Mouse (Mus musculus) myocyte (in vitro differentiated cells): ENCODE results near the gene Tbx19. TPM values are rescaled to one million over a fixed set of nuclear protein-coding genes. Genes with fewer than 3 reads are reported as not detected.

Source experiments
- H3K27me3 ChIP-seq: one replicate; pipeline ENCODE4 v1.6.1; 2011; ENCODE audit not compliant: control insufficient read depth, insufficient read depth, insufficient read length
- H3K36me3 ChIP-seq: one replicate; pipeline ENCODE4 v1.6.1; 2011; ENCODE audit not compliant: control insufficient read depth, insufficient read depth
- H3K4me2 ChIP-seq: one replicate; pipeline ENCODE4 v1.6.1; 2011; ENCODE audit warnings: low read depth, control low read depth
- H3K4me3 ChIP-seq: one replicate; pipeline ENCODE4 v1.5.1; 2011; ENCODE audit warnings: mild to moderate bottlenecking, control low read depth, moderate library complexity
- H3K79me2 ChIP-seq: one replicate; pipeline ENCODE4 v1.6.1; 2011; ENCODE audit not compliant: control insufficient read depth, insufficient read depth
- H3ac ChIP-seq: one replicate; pipeline ENCODE4 v1.6.1; 2011; ENCODE audit not compliant: control insufficient read depth, insufficient read length
- CEBPB ChIP-seq: IDR thresholded peaks from 2 replicates; pipeline ENCODE4 v1.6.1; 2011; ENCODE audit warnings: mild to moderate bottlenecking, moderate library complexity; ENCODE audit not compliant: poor library complexity, insufficient read depth, severe bottlenecking
- E2F4 ChIP-seq: IDR thresholded peaks from one replicate; pipeline ENCODE4 v1.6.1; 2011; ENCODE audit warnings: mild to moderate bottlenecking, control low read depth, moderate library complexity; ENCODE audit not compliant: insufficient read depth
- MAX ChIP-seq: IDR thresholded peaks from one replicate; pipeline ENCODE4 v1.6.1; 2011; ENCODE audit warnings: low read depth, mild to moderate bottlenecking, control low read depth
- MYOD1 ChIP-seq, 3 experiments: IDR thresholded peaks; one replicate each; pipeline ENCODE4 v1.6.1; 2011; ENCODE audit warnings: control low read depth in 2 of 3, low read depth in 2 of 3, mild to moderate bottlenecking in 2 of 3, moderate library complexity in 1 of 3; ENCODE audit not compliant: insufficient read length in 2 of 3, control insufficient read depth in 1 of 3
- MYOG ChIP-seq, 3 experiments: IDR thresholded peaks; one replicate each; pipeline ENCODE4 v1.6.1; 2011; ENCODE audit warnings: control low read depth in 2 of 3, low read depth in 2 of 3, mild to moderate bottlenecking in 2 of 3; ENCODE audit not compliant: insufficient read length in 2 of 3, control insufficient read depth in 1 of 3, insufficient read depth in 1 of 3
- POLR2A ChIP-seq: IDR thresholded peaks from one replicate; pipeline ENCODE4 v1.6.1; 2011; ENCODE audit warnings: low read depth, mild to moderate bottlenecking, control low read depth, moderate library complexity; ENCODE audit not compliant: insufficient read length
- POLR2AphosphoS2 ChIP-seq: IDR thresholded peaks from one replicate; pipeline ENCODE4 v1.6.1; 2011; ENCODE audit warnings: low read depth, control low read depth; ENCODE audit not compliant: insufficient read length
- REST ChIP-seq: IDR thresholded peaks from one replicate; pipeline ENCODE4 v1.6.1; 2011; ENCODE audit warnings: mild to moderate bottlenecking, control low read depth, moderate library complexity; ENCODE audit not compliant: insufficient read depth, insufficient read length
- SRF ChIP-seq: IDR thresholded peaks from one replicate; pipeline ENCODE4 v1.6.1; 2011; ENCODE audit warnings: low read depth; ENCODE audit not compliant: control insufficient read depth, insufficient read length
- TCF12 ChIP-seq: IDR thresholded peaks from one replicate; pipeline ENCODE4 v1.6.1; 2011; ENCODE audit warnings: mild to moderate bottlenecking, control low read depth; ENCODE audit not compliant: poor library complexity, insufficient read depth, severe bottlenecking
- TCF3 ChIP-seq: IDR thresholded peaks from one replicate; pipeline ENCODE4 v1.6.1; 2011; ENCODE audit warnings: low read depth, control low read depth; ENCODE audit not compliant: insufficient read length
- USF1 ChIP-seq: IDR thresholded peaks from one replicate; pipeline ENCODE4 v1.6.1; 2011; ENCODE audit warnings: low read depth, mild to moderate bottlenecking, control low read depth, moderate library complexity
- polyA plus RNA-seq: library from polyadenylated mRNA; unstranded; fragments of >200 nt; fragmentation: generic; extraction: Trizol; gene quantifications from one replicate; pipeline ENCODE4 v1.2.1, GENCODE M21; 2012; ENCODE audit warnings: missing spikeins

The Tbx19 gene
- not detected for polyA plus RNA-seq

- Histone ChIP-seq H3K36me3 (no peaks in the 10 kb centered on the region), H3K4me3 (no peak within 1 kb of the TSS), H3K4me2 (no peak within 1 kb of the TSS), H3K79me2 (no peaks in the 10 kb centered on the region), H3K27me3 (peaks cover 6% of the 10 kb centered on the region), H3ac (no peak within 1 kb of the TSS)
- no peak for TF ChIP-seq MYOG (IDR thresholded peaks at IDR 0.05; ENCODE audit: control insufficient read depth in 1 of 3, insufficient read depth in 1 of 3, insufficient read length in 2 of 3, low read depth in 2 of 3)
- no peak for TF ChIP-seq E2F4
- TF ChIP-seq CEBPB = no peak
- TF ChIP-seq SRF = no peak
- TF ChIP-seq REST = no peak
- TF ChIP-seq TCF3 = no peak
- TF ChIP-seq POLR2AphosphoS2 = no peak
- TF ChIP-seq MYOD1 (IDR thresholded peaks at IDR 0.05; ENCODE audit: control insufficient read depth in 1 of 3, insufficient read length in 2 of 3, low read depth in 2 of 3) = no peak
- TF ChIP-seq POLR2A = no peak
- TF ChIP-seq TCF12 = no peak
- TF ChIP-seq USF1 = no peak
- no peak for TF ChIP-seq MAX
Observed at GRCm38 (mm10) chr1:165160723-165161405, at the start of gene Tbx19. Gene Tbx19 (minus strand): TSS chr1:165160773.

DNA sequence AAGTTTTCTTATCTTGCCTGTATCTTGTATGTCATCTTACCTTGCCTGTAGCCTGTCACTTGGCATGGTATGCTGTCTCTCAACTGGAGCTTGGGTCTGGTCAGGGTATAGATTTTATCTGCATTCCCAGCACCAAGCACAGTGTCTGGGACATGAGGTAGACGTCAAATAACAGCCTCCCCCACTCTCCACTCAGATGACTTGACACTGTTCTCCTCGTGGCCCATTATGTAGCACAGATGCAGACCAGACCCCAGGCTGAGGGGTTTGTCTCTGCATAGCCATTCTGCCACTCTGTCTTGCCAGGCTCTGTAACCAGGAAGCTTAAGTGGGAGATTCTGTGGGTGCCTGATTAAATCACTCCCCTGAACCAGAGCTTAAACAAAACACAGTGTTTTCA lies 45.0 kb upstream of the Tbx19 start:
- H3K4me2 ChIP-seq = no peak overlapping the region
- H3K79me2 ChIP-seq = no peaks in the 10 kb centered on the region
- H3K36me3 ChIP-seq = no peaks in the 10 kb centered on the region
- H3ac ChIP-seq = no peak overlapping the region
- no peak overlapping the region for H3K4me3 ChIP-seq
- TF ChIP-seq CEBPB (no peak), MYOG (IDR thresholded peaks at IDR 0.05; ENCODE audit: control insufficient read depth in 1 of 3, insufficient read depth in 1 of 3, insufficient read length in 2 of 3, low read depth in 2 of 3) (no peak), USF1 (no peak), SRF (no peak), MAX (no peak), POLR2A (no peak), E2F4 (no peak), POLR2AphosphoS2 (no peak), TCF12 (no peak), REST (no peak), TCF3 (no peak), MYOD1 (IDR thresholded peaks at IDR 0.05; ENCODE audit: control insufficient read depth in 1 of 3, insufficient read length in 2 of 3, low read depth in 2 of 3) (no peak)
- H3K27me3 ChIP-seq = no peaks in the 10 kb centered on the region

- Histone ChIP-seq H3K27me3 (no peaks in the 10 kb centered on the region), H3K4me3 (no peak overlapping the region), H3K79me2 (no peaks in the 10 kb centered on the region), H3K36me3 (no peaks in the 10 kb centered on the region), H3K4me2 (peak overlapping the region; percentile 16), H3ac (no peak overlapping the region)
- TF ChIP-seq CEBPB (0 out of 2 replicates have a peak, but pooled peaks have one; percentile 22), E2F4 (no peak)
Observed at GRCm38 (mm10) chr1:165203488-165204035, 43.0 kb upstream of the Tbx19 start.

DNA sequence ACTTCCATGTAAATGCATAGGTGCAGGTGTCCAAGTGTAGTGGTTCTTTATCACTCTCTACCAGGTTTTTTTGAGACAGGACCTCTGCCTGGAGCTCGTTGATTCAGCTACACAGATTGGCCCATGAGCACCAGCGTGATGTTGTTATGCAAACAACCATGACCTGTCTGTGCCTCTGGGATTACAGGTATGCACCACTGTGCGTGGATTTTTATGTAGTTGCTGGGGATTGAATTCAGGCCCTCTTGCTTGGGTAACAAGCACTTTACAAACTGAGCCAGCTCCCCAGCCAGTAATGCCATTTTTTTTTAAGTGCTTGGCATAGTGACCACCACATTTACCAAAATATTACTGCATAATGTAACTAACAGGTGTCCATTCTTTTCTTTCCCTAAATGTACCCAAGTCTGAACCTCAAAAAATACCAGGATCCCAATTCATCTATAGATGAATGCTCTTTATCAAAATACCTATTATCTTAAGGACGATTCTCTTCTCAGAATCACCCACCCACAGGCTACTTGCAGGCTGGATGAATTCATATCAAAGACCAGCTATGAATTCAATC lies 41.0 kb upstream of the Tbx19 start:
- peak overlapping the region; percentile 60 for H3K4me2 ChIP-seq
- H3K36me3 ChIP-seq = no peaks in the 10 kb centered on the region
- no peaks in the 10 kb centered on the region for H3K79me2 ChIP-seq
- TF ChIP-seq REST (no peak), MAX (no peak), MYOG (IDR thresholded peaks at IDR 0.05; ENCODE audit: control insufficient read depth in 1 of 3, insufficient read depth in 1 of 3, insufficient read length in 2 of 3, low read depth in 2 of 3) (no peak), MYOD1 (IDR thresholded peaks at IDR 0.05; ENCODE audit: control insufficient read depth in 1 of 3, insufficient read length in 2 of 3, low read depth in 2 of 3) (no peak), TCF12 (no peak), POLR2A (no peak)
- H3ac ChIP-seq = no peak overlapping the region
- no peaks in the 10 kb centered on the region for H3K27me3 ChIP-seq
- no peak overlapping the region for H3K4me3 ChIP-seq

- Histone ChIP-seq H3K4me2 (peak overlapping the region; percentile 60), H3K79me2 (no peaks in the 10 kb centered on the region), H3ac (no peak overlapping the region), H3K36me3 (no peaks in the 10 kb centered on the region), H3K27me3 (no peaks in the 10 kb centered on the region), H3K4me3 (no peak overlapping the region)
- TF ChIP-seq REST = no peak
- TF ChIP-seq MYOD1 (IDR thresholded peaks at IDR 0.05; ENCODE audit: control insufficient read depth in 1 of 3, insufficient read length in 2 of 3, low read depth in 2 of 3) = peak in 2 of 3 experiments; percentile 22 to 27
- TF ChIP-seq MYOG (IDR thresholded peaks at IDR 0.05; ENCODE audit: control insufficient read depth in 1 of 3, insufficient read depth in 1 of 3, insufficient read length in 2 of 3, low read depth in 2 of 3) = peak in 1 of 3 experiments; percentile 77
Observed at GRCm38 (mm10) chr1:165200748-165201147, 40.2 kb upstream of the Tbx19 start.
